Mouse (Mus musculus): ENCODE measurements around the gene Cd209e. TPM values are rescaled to one million over a fixed set of nuclear protein-coding genes. Genes with fewer than 3 reads are reported as not detected.
"Not testable (repeated sequence)": the region's sequence is repeated elsewhere in the genome, so short reads cannot be mapped to it uniquely, and the experiment has no call there.

Gene Cd209e
- total RNA-seq (2021) = not detected
- long read RNA-seq, experiment 1 = 0 reads
- long read RNA-seq, experiment 2 = 0 reads

GRCm38 (mm10) chr8:3854209-3854608 is at the start of gene Cd209e:
Gene Cd209e, minus strand, starts transcription at chr8:3854309.
- DNase-seq = no peak

GRCm38 (mm10) chr8:3878455-3878854 is 24.3 kb upstream of the Cd209e start, which contains the start of gene Cd209d:
Gene Cd209d, minus strand, starts transcription at chr8:3878555.
- peak in 1 of 2 experiments; percentile 8 for DNase-seq

DNA sequence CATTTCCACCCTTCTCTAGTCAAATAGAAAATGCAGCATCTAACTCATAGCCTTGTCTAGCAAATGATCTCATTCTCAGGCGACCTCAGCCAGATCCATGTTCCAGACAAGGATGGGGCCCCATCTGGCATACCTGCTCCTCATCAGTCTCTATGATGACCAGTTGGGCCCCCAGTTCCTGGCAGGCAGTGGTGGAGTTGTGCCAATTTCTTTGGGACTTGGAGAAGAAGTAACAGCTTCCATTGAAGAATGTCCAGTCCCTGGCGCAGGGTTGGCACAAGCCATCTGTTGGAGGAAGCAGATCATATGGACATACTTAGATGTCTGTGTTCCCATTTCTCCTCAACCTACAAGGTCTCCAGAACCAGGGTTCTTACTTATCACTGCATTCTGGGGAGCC is 22.0 kb upstream of the Cd209e start:
- no peak for DNase-seq

- DNase-seq = not testable (repeated sequence)
Observed at GRCm38 (mm10) chr8:3862736-3863135, 8.6 kb upstream of the Cd209e start.

- peak; percentile 18 to 63 for DNase-seq
Observed at GRCm38 (mm10) chr8:3803091-3803490, 51.0 kb downstream of the Cd209e start.

Other genes with a start within 250 kb of the Cd209e start
- gene Xab2, start 233.0 kb downstream of the Cd209e start, total RNA-seq (2021) = 10 to 100 TPM; 14.0 to 20.3 TPM
- 10 to 100 TPM; 75.5 to 95.8 TPM for gene Pet100, start 232.8 kb downstream of the Cd209e start, total RNA-seq (2021)
- not detected for gene Pcp2, start 228.8 kb downstream of the Cd209e start, total RNA-seq (2021)
- gene Stxbp2, start 223.4 kb downstream of the Cd209e start, total RNA-seq (2021) = 1 to 10 TPM; 4.3 to 9.3 TPM
- gene Retn, start 198.5 kb downstream of the Cd209e start, total RNA-seq (2021) = 10 to 100 TPM in 1 of 2 experiments, 1 to 10 TPM in 1; 5.1 to 17.7 TPM
- gene Mcemp1, start 188.6 kb downstream of the Cd209e start, total RNA-seq (2021) = under 1 TPM; 0.30 to 0.49 TPM
- gene Fcor, start 181.9 kb downstream of the Cd209e start, total RNA-seq (2021) = 1 to 10 TPM in 1 of 2 experiments, under 1 TPM in 1; 0.82 to 7.1 TPM
- 10 to 100 TPM; 20.0 to 21.2 TPM for gene Trappc5, start 178.0 kb downstream of the Cd209e start, total RNA-seq (2021)
- 1 to 10 TPM in 1 of 2 experiments, not detected in 1; 3.4 TPM for gene Fcer2a, start 160.1 kb downstream of the Cd209e start, total RNA-seq (2021)
- gene Clec4g, start 133.7 kb downstream of the Cd209e start, total RNA-seq (2021) = 1 to 10 TPM in 1 of 2 experiments, under 1 TPM in 1; 0.47 to 1.0 TPM
- gene Cd209a, start 105.3 kb downstream of the Cd209e start, total RNA-seq (2021) = under 1 TPM; 0.82 to 0.87 TPM
- gene Cd209d, start 24.2 kb upstream of the Cd209e start, total RNA-seq (2021) = 1 to 10 TPM; 1.5 TPM
- gene Cd209b, start 72.5 kb upstream of the Cd209e start, total RNA-seq (2021) = 10 to 100 TPM in 1 of 2 experiments, 1 to 10 TPM in 1; 1.9 to 18.2 TPM
- under 1 TPM in 1 of 2 experiments, not detected in 1; 0.59 TPM for gene Cd209c, start 100.4 kb upstream of the Cd209e start, total RNA-seq (2021)

Data from heart, adult 18-20 months (tissue).